Mouse (Mus musculus) erythroid progenitor cell, adult 5-6 weeks (primary cell): ENCODE results near the gene Ciita. TPM values are rescaled to one million over a fixed set of nuclear protein-coding genes. Genes with fewer than 3 reads are reported as not detected.

Source experiments
- ATAC-seq: replicated peaks from 2 replicates; pipeline ENCODE4 v1.8.0; 2016; ENCODE audit warnings: moderate number of reproducible peaks, mild to moderate bottlenecking, moderate TSS enrichment, inconsistent platforms; ENCODE audit not compliant: poor library complexity, low FRiP score, severe bottlenecking
- total RNA-seq, 2 experiments: library from RNA; stranded (forward) in 1 of 2; stranded (reverse) in 1 of 2; fragments of 150-400 nt in 1 of 2; fragments of 186-747, 209-891 nt in 1 of 2; gene quantifications; 2 replicates each; pipeline versions ENCODE4 v1.2.3 to v1.2.4; 2015 to 2017; ENCODE audit warnings: low replicate concordance in 2 of 2

Ciita gene
- total RNA-seq, 2 experiments from 2014 or later: 0.30 to 0.84 TPM

DNA sequence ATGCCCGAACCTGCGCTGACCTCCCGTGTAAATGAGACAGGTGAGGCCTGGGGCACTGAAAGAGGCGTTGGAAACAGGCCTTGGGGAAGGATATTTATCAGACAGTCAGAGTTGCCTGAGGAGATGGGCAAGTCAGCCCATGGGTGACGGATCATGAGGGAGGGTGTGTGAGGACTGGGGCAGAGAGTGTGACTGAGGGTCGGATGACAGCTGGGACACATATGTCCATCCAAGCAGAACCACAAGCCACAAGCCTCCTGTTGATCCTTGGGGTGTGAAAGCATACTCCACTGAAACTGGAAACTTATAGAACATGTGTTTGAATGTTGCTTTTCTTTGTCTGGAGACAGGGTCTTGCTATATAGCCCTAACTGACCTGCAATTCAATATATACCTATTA lies 28.8 kb downstream of the Ciita start:
- no peak for ATAC-seq

DNA sequence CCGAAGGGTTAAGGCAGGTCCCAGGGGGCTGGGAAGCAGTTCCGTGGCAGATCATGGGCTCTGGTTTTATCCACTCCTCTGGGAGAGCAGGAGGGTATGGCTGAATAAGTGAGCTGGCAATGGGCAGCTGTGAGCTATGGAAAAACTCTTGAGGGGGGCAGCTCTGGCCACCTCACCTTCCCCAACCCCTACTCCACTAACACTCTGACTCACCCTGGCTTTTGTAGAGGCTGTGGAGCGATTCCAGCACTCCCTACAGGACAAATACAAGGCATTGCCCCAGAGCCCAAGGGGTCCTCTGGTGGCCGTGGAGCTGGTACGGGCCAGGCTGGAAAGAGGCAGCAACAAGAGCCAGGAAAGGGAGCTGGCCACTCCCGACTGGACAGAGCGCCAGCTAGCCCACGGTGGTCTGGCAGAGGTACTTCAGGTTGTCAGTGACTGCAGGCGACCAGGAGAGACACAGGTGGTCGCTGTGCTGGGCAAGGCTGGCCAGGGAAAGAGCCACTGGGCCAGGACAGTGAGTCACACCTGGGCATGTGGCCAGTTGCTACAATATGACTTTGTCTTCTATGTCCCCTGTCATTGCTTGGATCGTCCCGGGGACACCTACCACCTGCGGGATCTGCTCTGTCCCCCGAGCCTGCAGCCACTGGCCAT lies 30.7 kb downstream of the Ciita start:
- ATAC-seq: no peak

DNA sequence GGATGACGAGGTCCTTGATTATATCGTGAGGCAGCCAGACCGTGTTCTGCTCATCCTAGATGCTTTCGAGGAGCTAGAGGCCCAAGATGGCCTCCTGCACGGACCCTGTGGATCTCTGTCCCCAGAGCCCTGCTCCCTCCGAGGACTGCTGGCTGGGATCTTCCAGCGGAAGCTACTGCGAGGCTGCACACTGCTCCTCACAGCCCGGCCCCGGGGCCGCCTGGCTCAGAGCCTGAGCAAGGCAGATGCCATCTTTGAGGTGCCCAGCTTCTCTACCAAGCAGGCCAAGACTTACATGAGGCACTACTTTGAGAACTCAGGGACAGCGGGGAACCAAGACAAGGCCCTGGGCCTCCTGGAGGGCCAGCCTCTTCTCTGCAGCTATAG lies 31.3 kb downstream of the Ciita start:
- ATAC-seq: no peak

DNA sequence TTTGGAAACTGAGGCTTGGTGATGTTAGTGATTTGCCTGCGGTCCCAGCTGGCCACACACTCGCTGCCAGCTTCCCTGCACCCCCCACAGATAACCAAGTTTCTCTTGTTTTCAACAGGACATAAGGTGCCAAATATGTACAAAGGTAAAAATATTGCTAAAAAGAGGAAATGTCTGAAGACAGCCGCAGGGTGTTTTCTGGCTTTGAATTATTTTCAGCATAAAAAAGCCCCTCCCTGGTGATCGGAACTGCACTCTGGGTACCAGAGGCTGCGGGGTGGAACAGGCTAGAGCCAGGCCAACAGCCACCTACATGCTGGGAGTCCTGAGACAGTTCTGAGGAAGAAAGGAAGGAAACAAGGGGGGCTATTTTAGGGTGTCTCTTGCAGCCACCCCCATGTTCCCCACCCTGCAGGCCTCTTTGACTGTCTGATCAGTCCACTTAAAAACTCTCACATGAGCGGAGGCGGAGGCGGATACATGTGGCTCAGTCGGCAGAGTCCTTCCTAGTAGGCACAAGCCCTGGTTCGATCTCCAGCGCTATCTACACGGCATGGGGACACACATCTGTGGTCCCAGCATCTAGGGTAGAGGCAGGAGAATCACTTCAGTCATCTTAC lies 36.2 kb downstream of the Ciita start:
- no peak for ATAC-seq

DNA sequence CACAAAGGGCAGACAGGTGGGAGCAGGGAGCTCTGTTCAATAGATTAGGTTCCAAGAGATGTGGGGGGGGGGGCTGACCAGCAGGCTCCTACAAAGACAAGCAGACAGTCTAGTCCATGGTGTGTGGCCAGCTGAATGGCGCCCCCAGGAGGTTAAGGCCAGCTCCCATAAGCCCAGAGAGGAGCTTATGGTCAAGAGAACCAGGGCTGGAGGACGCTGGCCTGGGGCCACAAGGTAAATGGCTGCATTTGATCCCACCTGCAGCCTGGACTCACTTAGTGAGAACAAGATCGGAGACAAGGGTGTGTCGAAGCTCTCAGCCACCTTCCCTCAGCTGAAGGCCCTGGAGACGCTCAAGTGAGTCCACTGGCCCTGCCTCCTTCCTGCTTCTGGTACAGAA lies 38.2 kb downstream of the Ciita start:
- no peak for ATAC-seq

DNA sequence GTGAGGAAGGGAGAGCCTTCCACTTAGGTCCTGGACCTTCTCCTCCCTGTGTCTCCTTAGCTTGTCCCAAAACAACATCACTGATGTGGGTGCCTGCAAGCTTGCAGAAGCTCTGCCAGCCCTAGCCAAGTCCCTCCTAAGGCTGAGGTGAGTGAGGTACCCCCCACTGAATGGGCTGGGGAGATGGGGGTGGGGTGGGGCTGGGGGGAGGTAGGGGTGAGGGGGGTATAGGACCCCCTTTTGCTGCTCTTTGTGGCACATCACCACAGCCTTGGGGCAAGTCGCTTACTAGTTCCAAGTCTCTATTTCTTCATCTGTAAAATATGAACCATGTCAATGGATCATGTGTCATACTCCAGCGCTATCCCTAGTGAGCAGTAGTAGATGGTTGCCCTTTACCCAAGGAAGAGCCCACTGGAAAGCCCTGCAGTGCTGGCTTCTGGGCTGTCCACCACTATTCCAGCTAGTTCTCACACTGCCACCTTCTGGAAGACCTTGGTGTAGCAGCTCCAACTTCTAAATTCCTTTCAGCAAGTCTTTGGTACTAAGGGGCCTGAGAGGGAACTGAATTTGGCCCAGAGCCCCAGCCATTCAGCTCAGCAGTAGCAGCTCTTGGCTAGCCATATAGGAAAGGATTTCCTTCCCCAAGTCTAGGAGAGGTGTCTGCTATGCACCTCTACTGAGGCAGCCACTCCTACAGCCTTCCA lies 41.2 kb downstream of the Ciita start:
- ATAC-seq: no peak

DNA sequence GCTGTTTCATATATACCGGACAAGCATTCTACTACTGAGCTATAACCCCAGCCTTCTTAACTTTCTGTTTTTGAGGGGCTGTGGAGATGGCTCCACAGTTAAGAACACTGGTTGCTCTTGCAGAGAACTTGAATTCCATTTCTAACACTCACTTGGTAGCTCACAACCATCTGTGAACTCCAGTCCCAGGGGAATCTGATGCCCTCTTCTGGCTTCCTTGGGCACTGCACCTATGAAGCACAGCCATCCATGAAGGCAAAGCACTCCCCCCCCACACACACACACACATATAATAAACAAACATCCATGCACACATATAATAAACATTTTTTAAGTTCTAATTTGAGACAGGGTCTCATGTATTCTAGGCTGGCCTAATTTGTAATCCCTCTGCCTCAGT lies 43.0 kb downstream of the Ciita start:
- ATAC-seq: no peak

DNA sequence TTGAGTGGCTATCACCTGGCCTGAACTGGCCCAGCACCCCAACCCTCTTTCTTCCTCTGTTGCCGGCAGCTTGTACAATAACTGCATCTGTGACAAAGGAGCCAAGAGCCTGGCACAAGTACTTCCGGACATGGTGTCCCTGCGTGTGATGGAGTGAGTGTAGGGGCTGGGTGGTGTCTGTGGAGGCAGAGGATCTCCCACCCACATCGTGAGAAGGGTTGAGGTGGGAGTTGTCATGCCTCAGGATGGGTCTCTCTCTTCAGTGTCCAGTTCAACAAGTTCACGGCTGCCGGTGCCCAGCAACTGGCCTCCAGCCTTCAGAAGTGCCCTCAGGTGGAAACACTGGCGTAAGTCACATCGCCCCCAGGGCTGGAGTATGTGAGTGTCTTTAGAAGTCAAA lies 43.8 kb downstream of the Ciita start:
- ATAC-seq: no peak

DNA sequence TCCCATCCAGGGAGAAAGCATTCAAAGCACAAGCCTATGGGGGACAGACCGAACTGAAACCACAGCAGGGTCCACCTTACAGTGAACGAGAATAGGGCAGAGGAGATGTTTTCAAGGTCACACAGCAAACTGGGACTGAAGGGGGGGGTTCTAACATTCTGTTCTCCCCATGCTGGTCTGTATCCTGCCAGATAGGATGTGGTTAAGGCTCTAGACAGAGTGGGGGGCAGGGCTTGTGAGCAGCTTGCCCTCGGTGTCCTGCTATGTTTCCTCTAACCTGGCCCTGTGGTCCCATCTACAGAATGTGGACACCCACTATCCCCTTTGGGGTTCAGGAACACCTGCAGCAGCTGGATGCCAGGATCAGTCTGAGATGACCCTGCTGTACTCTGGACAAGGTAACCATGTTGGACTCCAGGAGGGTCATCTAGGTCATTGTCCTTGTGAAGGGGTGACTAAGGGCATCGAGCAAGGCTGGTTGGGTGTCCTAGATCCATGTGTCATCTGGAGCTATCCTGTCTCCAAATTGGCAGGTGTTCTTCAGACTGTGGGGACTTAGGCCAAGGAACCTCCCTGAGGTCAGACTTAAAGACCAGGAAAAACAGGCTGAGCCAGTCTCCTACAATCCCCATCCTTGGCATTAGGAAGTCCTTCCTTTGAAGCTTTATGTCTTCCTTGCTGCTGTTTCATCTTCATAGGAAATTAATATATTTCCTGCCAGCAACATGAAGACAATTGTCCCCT lies 45.2 kb downstream of the Ciita start:
- no peak for ATAC-seq

DNA sequence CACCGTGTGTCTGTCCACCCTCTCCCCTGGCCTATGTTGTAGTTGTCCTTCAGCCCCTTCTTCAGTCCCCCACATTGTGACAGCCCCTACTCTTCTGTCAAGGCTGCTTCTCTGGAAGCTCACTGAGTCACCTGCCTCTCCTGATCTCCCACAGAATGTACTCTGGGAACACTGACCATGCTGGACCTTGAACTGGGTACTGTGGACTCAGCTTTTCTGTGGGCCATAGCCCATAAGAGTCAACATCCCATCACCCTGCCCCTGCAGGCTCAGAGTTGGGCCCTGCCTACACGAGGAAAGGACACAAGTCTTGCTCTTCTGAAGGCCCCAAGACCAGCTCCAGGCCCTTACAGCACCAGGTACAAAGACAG lies 45.7 kb downstream of the Ciita start:
- ATAC-seq: no peak

DNA sequence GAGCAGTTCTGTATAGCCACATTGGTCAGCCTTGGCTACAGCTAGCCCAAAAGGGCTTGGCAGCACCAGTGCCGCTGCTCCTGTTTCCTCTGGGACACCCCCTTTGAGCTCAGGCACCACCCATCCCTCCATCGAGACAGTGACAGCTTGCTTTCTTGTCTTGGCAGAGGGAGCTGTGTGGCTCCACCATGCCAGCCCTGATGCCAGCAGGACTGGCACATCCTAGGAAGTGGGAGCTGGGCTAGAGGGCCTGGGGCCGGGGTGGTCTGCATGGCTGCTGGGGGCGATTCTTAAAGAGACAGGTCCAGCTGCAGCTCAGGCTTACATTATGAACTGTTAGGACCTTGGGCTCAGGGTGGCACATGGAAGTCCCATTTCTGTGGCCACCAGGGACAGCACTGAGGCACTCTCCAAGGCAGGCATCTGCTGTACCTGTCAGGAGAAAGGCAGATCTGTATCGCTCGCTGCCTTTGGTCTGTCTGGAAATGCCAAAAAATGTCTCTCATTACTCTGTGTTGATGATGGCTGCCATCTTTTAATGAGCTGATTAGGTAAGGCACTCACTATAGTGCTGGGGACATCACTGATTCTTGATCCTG lies 47.3 kb downstream of the Ciita start:
- no peak for ATAC-seq

DNA sequence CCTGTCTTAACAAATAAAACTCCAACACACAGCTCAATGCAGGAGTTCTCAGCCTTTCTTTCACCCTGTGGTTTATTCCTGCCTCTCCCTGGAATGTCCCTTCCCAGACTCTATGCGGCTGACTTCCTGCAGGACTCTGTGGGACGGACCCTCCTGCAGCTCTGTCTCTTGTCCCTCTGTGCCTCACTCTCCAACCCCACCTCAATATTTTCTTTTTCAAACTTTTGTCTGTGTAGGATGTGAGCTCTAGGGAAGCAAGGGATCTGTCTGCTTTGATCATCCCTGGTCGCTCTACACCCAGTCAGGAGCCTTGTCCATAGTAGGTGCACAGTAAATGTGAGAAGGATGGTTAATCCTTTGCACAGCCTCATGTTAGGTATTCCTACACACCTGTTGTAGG lies 48.5 kb downstream of the Ciita start:
- ATAC-seq: no peak

DNA sequence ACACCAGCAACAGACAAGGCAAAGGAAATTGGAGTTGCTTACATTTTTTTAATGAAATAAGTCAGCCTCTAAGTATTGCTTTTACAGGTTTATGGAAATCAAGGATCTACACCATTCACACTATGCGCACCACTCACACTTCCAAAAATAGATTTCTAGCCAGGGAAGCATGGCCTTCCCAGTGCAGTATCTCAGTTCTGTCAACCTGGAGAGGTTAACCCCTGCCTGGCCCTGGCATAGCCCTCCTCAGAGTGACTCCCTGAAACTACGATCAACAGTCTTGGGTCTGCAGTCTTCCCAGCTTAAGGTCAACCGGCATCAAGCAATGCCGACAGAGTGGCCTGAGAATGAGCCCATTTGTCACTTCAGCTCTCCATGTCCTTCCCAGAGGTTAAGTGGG lies 50.3 kb downstream of the Ciita start:
- ATAC-seq: no peak

DNA sequence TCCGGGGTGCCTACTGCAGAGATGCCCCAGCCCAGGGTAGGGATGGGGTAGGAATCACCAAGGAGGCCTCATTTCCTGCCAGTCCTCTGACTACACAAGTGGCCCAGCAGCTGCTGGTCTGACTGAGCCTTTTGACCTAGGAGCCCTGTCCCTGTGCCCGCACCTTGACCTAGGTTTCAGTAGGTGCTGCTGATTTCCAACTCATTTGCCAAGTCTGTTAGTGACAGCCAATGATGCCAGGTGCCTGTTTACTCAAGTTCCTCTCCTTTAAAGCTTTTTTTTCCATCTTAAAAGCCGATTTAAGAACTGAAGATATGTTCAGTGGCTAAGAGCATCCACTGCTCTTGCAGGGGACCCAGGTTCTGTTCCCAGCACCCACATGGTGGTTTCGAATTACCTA lies 53.9 kb downstream of the Ciita start:
- no peak for ATAC-seq

DNA sequence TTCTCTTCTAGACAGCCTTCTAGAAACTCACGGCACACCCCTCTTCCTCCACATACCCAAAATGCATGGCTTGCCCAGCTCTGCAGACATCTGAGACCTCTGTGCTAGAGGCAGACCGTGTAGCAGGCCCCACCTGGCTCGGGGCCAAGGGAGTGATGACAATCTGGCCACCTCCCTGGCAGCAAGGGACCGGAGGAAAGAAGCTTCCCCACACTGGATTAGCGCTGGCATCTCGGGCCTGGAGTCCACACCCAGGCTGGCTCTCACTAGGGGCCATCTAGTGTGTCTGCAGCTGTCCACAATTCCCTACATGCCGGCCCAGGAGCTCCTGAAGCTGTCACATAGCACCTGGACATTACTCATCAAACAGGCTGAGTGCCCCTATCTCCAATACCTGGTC lies 54.7 kb downstream of the Ciita start:
- no peak for ATAC-seq

DNA sequence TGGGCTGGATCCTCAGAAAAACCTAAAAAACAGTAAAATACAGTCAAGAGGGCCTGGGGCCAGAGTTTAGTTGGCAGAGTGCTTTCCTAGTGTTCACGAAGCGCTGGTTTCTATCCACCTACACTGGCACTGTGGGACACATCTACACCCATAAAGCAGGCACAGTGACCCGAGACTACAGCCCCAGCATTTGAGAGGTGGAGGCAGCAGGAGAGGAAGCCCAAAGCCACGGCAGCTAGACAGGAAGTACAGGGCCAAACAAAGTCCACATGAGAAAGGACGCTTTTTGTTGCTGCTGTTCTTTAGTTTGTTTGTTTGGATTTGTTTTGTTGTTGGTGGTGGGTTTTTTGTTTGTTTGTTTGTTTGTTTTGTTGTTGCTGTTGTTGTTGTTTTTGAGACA lies 56.5 kb downstream of the Ciita start:
- no peak for ATAC-seq

DNA sequence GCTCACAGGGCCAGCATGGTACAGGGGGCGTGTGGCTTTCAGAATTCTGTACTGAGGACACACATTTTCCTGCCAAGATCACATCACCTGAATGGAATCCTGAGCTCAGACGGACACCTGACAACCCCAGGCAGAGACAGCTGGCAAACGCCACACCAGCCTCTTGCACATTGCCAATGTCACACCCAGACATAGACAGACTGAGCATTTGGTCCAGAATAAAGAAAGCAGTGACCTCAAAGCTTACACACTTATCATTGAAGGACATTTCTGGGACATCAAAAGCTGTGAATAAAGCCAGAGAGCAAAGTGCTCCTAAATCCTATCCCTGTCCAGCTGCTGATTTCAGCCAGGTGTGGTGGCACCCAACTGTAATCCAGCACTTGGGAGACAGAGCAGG lies 57.1 kb downstream of the Ciita start:
- ATAC-seq: no peak

DNA sequence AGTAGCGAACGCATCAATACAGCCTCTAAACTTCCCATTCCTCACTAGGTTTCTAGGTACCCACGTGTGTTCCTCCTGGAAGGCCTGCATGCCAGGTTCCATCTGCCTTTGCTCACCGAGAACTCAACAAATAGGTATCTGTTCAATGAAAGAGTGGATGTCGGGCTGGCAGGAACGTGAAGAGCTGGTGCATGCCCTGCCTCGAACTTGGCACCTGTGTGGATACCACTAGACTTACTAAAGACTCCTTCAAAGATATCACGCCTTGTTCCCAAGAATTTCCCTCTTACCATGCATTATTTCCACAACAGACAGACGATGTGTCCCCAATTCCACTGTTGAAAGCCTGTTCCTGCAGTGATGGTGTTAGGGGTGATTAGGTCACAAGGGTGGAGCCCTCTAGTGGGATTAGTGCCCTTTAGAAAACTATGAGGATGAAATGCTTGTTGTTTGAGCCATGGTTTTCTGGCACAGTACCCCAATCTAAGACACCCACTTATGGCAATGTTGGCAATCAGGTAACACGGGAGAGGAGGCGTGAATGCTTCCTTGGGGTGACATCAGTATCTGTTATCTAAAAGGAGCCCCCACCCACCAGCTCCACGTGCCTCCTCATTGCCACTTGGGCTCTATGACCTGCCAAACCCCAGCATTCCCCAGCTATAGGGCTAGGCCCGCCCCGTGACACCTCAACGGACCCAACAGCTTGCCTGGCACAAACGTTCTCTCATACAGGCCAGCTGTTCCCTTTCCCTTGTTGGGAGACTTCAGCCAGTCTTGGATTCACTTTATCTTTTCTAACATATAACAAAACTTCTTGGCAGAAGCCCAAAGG lies 61.1 kb downstream of the Ciita start:
- no peak for ATAC-seq

DNA sequence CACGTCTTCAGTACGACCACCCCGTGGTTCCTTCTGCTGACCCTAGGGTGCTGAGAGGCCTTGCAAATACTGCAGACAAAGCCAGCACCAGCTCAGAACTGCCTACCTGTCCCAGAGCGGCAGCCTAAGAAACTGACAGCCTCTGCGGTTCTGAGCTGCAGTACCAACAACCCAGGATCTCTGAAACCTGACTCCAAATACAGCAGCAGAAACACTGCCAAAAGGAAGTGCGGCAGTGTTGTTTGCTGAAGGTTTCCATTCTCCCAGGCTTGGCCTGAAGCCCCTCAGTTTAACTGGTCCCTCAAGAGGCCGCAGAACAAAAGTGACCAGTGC lies 61.7 kb downstream of the Ciita start:
- no peak for ATAC-seq

DNA sequence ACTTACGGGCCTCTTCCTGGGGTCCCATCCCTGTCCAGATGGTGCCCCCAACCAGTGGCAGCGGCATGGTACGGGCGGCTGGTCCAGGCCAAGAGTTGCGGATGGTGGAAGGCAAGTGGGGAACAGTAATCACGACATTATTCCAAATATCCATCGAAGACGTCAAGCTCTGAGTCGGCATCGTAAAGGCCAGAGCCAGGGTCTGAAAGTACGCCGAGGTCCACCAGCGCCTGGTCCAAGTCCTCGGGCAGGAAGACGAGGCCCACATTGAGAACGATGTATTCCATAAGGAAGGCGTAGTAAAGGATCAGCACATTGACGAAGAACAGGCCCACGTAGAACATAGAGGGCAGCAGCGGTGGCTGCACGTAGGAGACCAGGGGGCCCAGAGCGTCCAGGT lies 62.4 kb downstream of the Ciita start:
- ATAC-seq: no peak
